Mouse (Mus musculus) hindbrain, embryonic 16.5 days (tissue): Measurements from ENCODE around the gene Fam243. TPM values are rescaled to one million over a fixed set of nuclear protein-coding genes. Genes with fewer than 3 reads are reported as not detected.
A peak's percentile ranks its signal among the peaks of the same experiment; 100 is the strongest.

ENCODE experiments used
- ATAC-seq: fragments of 200-750 bp; cut with Nextera tagmentation; 2 replicates; pipeline ENCODE4 v1.8.0; 2017; ENCODE audit warnings: moderate TSS enrichment, moderate library complexity
- H3K27ac ChIP-seq: fragments of 300-500 bp; sonication (generic); 2 replicates; pipeline ENCODE4 v1.5.1; 2014; ENCODE audit warnings: low read depth, mild to moderate bottlenecking, control low read depth, low read length, moderate library complexity
- H3K27me3 ChIP-seq: fragments of 300-500 bp; sonication (generic); replicated peaks from 2 replicates; pipeline ENCODE4 v1.6.1; 2014; ENCODE audit warnings: low read length; ENCODE audit not compliant: control insufficient read depth, insufficient read depth
- H3K36me3 ChIP-seq: fragments of 300-500 bp; sonication (generic); 2 replicates; pipeline ENCODE4 v1.6.1; 2014; ENCODE audit warnings: mild to moderate bottlenecking, low read length, moderate library complexity, mixed read lengths; ENCODE audit not compliant: control insufficient read depth, insufficient read depth
- H3K4me1 ChIP-seq: fragments of 300-500 bp; sonication (generic); 2 replicates; pipeline ENCODE4 v1.6.1; 2014; ENCODE audit warnings: low read depth, low read length; ENCODE audit not compliant: control insufficient read depth, insufficient read depth
- H3K4me2 ChIP-seq: fragments of 300-500 bp; sonication (generic); 2 replicates; pipeline ENCODE4 v1.6.1; 2014; ENCODE audit warnings: mild to moderate bottlenecking, low read length, control low read depth, moderate library complexity
- H3K4me3 ChIP-seq: fragments of 300-500 bp; sonication (generic); 2 replicates; pipeline ENCODE4 v1.5.1; 2014; ENCODE audit warnings: mild to moderate bottlenecking, low read length, control low read depth, moderate library complexity
- H3K9ac ChIP-seq: fragments of 300-500 bp; sonication (generic); 2 replicates; pipeline ENCODE4 v1.6.1; 2014; ENCODE audit warnings: low read depth, mild to moderate bottlenecking, control low read depth, low read length, moderate library complexity
- H3K9me3 ChIP-seq: fragments of 300-500 bp; sonication (generic); 2 replicates; pipeline ENCODE4 v1.6.1; 2014; ENCODE audit warnings: mild to moderate bottlenecking, low read length, moderate library complexity; ENCODE audit not compliant: control insufficient read depth
- WGBS: fragments of 180-500 bp; shearing (Covaris S2); extraction: QIAGEN DNeasy Blood & Tissue Kit; methylation state at CpG from one replicate; pipeline ENCODE4 v1.1.7; 2014; 5-methylcytosine and 5-hydroxymethylcytosine counted together
- polyA plus RNA-seq: library from polyadenylated mRNA; unstranded; fragments of >200 nt; fragmentation: Nextera tagmentation; extraction: Ambion mirVana; gene quantifications from 2 replicates; pipeline ENCODE4 v1.2.1, GENCODE M21; 2015

The Fam243 gene
- polyA plus RNA-seq, 1 experiment from 2014 or later = not detected

GRCm38 (mm10) chr16:92327911-92328310 lies 6.7 kb upstream of the Fam243 start:
- Histone ChIP-seq H3K4me3 (no peak overlapping the region), H3K36me3 (no peaks in the 10 kb centered on the region), H3K9me3 (no peaks in the 10 kb centered on the region), H3K27me3 (no peaks in the 10 kb centered on the region), H3K27ac (no peak overlapping the region), H3K4me1 (no peaks in the 10 kb centered on the region), H3K9ac (no peak overlapping the region), H3K4me2 (no peak overlapping the region)
- 91% methylated on average over 10 of the region's 10 CpGs for WGBS
- ATAC-seq = no peak

- ATAC-seq = no peak
- H3K4me1 ChIP-seq = no peaks in the 10 kb centered on the region
- WGBS = 28% methylated on average over 1 of the region's 1 CpGs
- H3K4me3 ChIP-seq = no peak overlapping the region
- H3K36me3 ChIP-seq = no peaks in the 10 kb centered on the region
- H3K4me2 ChIP-seq = no peak overlapping the region
- H3K27me3 ChIP-seq = no peaks in the 10 kb centered on the region
- no peak overlapping the region for H3K27ac ChIP-seq
- no peaks in the 10 kb centered on the region for H3K9me3 ChIP-seq
- no peak overlapping the region for H3K9ac ChIP-seq
These were observed 3.8 kb upstream of the Fam243 start for GRCm38 (mm10) chr16:92325062-92325406.

GRCm38 (mm10) chr16:92324309-92325061 lies 3.2 kb upstream of the Fam243 start:
- no peak for ATAC-seq
- WGBS = 27% methylated on average over 7 of the region's 7 CpGs
- Histone ChIP-seq H3K27me3 (no peaks in the 10 kb centered on the region), H3K36me3 (no peaks in the 10 kb centered on the region), H3K9ac (no peak overlapping the region), H3K4me1 (no peaks in the 10 kb centered on the region), H3K27ac (no peak overlapping the region), H3K9me3 (no peaks in the 10 kb centered on the region), H3K4me3 (no peak overlapping the region), H3K4me2 (no peak overlapping the region)

- no peak overlapping the region for H3K27ac ChIP-seq
- no peak overlapping the region for H3K9ac ChIP-seq
- no peaks in the 10 kb centered on the region for H3K36me3 ChIP-seq
- no peak overlapping the region for H3K4me3 ChIP-seq
- no peaks in the 10 kb centered on the region for H3K4me1 ChIP-seq
- no peaks in the 10 kb centered on the region for H3K27me3 ChIP-seq
- H3K4me2 ChIP-seq = no peak overlapping the region
- no peaks in the 10 kb centered on the region for H3K9me3 ChIP-seq
- 85% methylated on average over 3 of the region's 3 CpGs for WGBS
- no peak for ATAC-seq
These were observed 880 bp downstream of the Fam243 start for GRCm38 (mm10) chr16:92320361-92320760.

- no peaks in the 10 kb centered on the region for H3K9me3 ChIP-seq
- H3K27me3 ChIP-seq = no peaks in the 10 kb centered on the region
- no peak overlapping the region for H3K9ac ChIP-seq
- H3K4me2 ChIP-seq = no peak overlapping the region
- no peaks in the 10 kb centered on the region for H3K4me1 ChIP-seq
- WGBS = 67% methylated on average over 20 of the region's 20 CpGs
- no peak overlapping the region for H3K4me3 ChIP-seq
- no peaks in the 10 kb centered on the region for H3K36me3 ChIP-seq
- H3K27ac ChIP-seq = no peak overlapping the region
- ATAC-seq = no peak
These were observed 1.7 kb downstream of the Fam243 start for GRCm38 (mm10) chr16:92319353-92320109.

DNA sequence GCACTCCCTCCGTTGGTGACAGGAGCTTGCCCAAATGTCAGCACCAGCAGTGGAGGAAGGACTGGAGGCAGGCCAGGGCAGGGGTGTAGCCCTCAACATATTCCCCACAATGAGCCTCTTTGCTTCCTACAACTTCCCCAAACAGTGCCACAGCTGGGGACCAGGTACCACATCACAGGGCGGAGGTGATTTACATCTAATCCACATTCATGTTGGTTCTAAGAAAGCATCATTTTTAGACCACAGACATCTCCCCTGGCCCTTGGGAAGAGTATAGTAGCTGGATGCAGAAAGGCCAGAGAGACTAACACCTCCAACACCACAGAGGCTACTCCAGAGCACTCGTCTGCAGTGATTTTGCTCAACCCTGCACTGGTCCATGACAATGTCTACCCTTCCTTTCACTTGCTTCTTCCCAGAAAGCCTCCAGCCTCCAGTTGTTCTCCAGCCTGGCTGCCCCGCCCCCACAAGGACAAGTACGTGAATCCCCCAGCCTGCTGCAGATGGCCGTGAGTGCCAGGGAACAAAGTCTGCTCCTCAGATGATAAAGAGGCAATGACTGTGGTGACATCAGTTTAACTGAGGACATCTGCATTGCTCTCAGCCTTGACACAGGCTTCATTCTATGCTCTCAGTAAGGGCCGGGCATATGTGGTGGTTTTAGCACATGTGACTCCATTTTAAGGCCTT lies 5.0 kb downstream of the Fam243 start:
- 65% methylated on average over 7 of the region's 7 CpGs for WGBS
- Histone ChIP-seq H3K36me3 (peaks cover 10% of the 10 kb centered on the region), H3K27me3 (no peaks in the 10 kb centered on the region), H3K4me3 (no peak overlapping the region), H3K9me3 (no peaks in the 10 kb centered on the region), H3K4me1 (no peaks in the 10 kb centered on the region), H3K27ac (no peak overlapping the region), H3K9ac (no peak overlapping the region), H3K4me2 (no peak overlapping the region)
- no peak for ATAC-seq

DNA sequence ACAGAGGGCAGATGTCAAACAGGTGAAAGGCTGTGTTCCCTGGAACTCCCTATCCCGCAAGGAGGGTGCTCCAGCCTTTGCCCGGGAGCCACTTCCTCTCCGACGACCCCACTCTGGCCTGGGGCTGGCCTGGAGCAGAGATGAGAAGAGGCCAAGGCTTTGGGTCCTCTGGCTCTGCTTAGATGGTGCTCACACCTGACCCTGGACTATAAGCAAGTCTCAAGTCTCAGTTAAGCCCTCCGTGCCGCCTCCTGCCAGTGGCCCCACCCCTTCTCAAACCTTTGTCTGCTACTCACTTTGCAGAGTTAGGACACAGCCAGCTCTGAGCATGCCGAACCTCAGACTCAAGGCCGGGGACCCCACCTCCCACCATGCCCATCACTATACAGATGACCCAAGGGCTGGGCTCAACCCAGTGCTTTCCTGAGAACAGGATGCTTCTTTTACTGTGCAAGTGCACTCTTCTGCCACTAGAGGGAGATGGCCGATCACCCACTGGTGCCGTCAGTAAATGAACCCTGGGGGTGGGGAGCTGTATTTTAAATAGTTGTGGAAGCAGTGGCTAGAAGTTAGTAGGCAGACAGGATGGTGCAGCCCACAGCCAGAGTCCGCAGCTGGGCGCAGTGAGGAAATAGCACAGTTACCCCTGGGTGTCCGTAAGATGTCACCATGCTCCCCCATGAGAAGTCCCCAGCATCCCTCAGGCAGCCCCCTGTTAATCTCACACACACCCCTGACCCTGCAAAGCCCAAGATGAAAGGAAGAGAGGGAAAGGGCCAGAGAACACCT lies 7.1 kb downstream of the Fam243 start:
- Histone ChIP-seq H3K4me2 (no peak overlapping the region), H3K4me1 (no peaks in the 10 kb centered on the region), H3K9ac (no peak overlapping the region), H3K27me3 (no peaks in the 10 kb centered on the region), H3K27ac (no peak overlapping the region), H3K36me3 (peaks cover 14% of the 10 kb centered on the region), H3K4me3 (no peak overlapping the region), H3K9me3 (no peaks in the 10 kb centered on the region)
- 47% methylated on average over 13 of the region's 13 CpGs for WGBS
- peak; percentile 80 for ATAC-seq

GRCm38 (mm10) chr16:92309126-92309525 lies 12.1 kb downstream of the Fam243 start:
- H3K9me3 ChIP-seq = no peaks in the 10 kb centered on the region
- 36% methylated on average over 4 of the region's 4 CpGs for WGBS
- no peak overlapping the region for H3K4me3 ChIP-seq
- no peak overlapping the region for H3K27ac ChIP-seq
- H3K36me3 ChIP-seq = peaks cover 27% of the 10 kb centered on the region
- no peak overlapping the region for H3K9ac ChIP-seq
- H3K4me2 ChIP-seq = no peak overlapping the region
- H3K27me3 ChIP-seq = no peaks in the 10 kb centered on the region
- no peak for ATAC-seq
- no peaks in the 10 kb centered on the region for H3K4me1 ChIP-seq
